Mouse (Mus musculus): ENCODE measurements around the gene Cd3e. TPM values are rescaled to one million over a fixed set of nuclear protein-coding genes. Genes with fewer than 3 reads are reported as not detected.
"Not testable (repeated sequence)": the region's sequence is repeated elsewhere in the genome, so short reads cannot be mapped to it uniquely, and the experiment has no call there.

Cd3e gene
- polyA plus RNA-seq, 1 experiment from 2014 or later = not detected

DNA sequence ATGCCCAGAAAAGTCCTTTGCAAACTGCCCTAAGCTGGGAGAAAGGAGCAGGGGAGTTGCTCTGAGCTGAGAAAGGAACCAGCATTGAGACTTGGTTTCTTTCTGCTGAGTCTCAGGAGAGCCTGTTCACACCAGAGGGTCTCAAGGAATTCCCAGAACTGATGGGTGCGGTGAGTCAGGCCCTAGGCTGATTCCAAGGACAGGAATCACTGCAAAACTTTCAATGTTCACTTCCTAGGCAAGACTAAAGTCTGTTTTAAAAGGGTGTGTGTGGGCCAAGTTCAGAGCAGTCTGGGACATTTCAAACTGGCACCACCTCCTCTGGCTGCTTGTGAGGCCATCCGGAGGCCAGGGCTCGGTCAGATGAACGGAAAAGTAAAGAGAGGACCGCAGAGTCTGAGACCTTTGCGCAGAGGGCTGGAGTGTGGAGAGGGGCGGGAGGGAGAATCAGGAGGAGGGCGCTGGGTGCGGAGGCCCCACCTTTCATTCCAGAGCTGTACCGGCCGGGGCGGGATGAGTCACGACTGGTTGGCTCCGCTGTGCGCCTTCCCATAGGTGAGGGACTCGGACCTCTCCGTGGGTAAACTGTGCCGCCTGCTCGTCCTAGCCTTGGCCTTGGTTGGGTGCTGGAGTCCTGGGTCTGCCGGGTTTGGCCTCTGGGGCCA is 32.8 kb upstream of the Cd3e start:
- ATAC-seq (ENCODE audit: low FRiP score, low TSS enrichment) = peak; percentile 86
- peaks cover 17% of the 10 kb centered on the region; the same call in 1 of the 2 replicates for H3K4me1 ChIP-seq (ENCODE audit: control insufficient read depth, insufficient read depth, low read length)
- H3K27me3 ChIP-seq (ENCODE audit: control insufficient read depth, insufficient read depth, low read length) = peaks cover 40% of the 10 kb centered on the region
- WGBS = 2% methylated on average over 20 of the region's 20 CpGs
- H3K27ac ChIP-seq (ENCODE audit: low read depth, low read length) = peak overlapping the region; percentile 78; the same call in 1 of the 2 replicates
- H3K9ac ChIP-seq (ENCODE audit: low read depth, low read length) = peak overlapping the region; percentile 52
- H3K4me3 ChIP-seq (ENCODE audit: low read length) = peak overlapping the region; percentile 38
- H3K36me3 ChIP-seq (ENCODE audit: control insufficient read depth, insufficient read depth, low read length) = 0 out of 2 replicates have a peak, but pooled peaks cover 2% of the 10 kb centered on the region
- peak overlapping the region; percentile 46 for H3K4me2 ChIP-seq (replicated peaks; ENCODE audit: low read depth, low read length)
- no peaks in the 10 kb centered on the region for H3K9me3 ChIP-seq (ENCODE audit: control insufficient read depth, low read length)

DNA sequence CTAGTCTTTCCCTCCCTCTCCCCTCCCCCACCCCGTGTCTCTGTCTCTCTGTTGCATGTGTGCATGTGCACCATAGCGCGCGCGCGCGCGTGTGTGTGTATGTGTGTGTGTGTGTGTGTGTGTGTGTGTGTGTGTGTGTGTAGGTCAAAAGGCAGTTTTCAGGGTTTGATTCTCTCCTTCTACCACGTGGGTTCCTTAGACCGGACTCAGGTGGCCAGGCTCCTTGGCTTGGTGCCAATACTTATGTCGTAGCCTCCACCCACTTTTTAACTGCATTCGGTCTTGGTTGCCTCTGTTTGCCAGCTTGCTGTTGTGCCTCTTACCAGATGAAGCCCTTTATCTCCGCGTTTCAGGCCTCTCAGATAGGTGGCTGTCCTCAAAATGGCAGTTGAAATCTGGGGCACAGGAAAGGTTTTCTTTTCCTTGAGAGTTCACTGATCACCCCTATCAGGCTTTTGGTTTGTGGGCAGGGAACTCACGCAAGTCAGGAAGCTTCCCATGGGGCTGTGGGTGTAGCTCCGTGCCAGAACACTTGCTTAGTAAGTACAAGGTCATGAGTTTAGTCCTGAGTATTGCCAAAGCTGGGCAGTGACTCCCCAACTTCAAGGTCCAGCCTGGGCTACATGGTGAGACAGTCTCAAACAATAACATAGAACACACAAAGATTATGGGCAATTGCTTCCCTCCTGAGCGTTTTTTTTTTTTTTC is 31.9 kb upstream of the Cd3e start:
- Histone ChIP-seq H3K4me3 (ENCODE audit: low read length) (peak overlapping the region; percentile 2; the same call in 1 of the 2 replicates), H3K9ac (ENCODE audit: low read depth, low read length) (no peak overlapping the region; the same call in 1 of the 2 replicates), H3K27ac (ENCODE audit: low read depth, low read length) (peak overlapping the region; percentile 70; the same call in 1 of the 2 replicates), H3K9me3 (ENCODE audit: control insufficient read depth, low read length) (no peaks in the 10 kb centered on the region), H3K27me3 (ENCODE audit: control insufficient read depth, insufficient read depth, low read length) (peaks cover 40% of the 10 kb centered on the region), H3K4me2 (replicated peaks; ENCODE audit: low read depth, low read length) (peak overlapping the region; percentile 31), H3K4me1 (ENCODE audit: control insufficient read depth, insufficient read depth, low read length) (peaks cover 17% of the 10 kb centered on the region; the same call in 1 of the 2 replicates), H3K36me3 (ENCODE audit: control insufficient read depth, insufficient read depth, low read length) (0 out of 2 replicates have a peak, but pooled peaks cover 2% of the 10 kb centered on the region)
- 36% methylated on average over 17 of the region's 17 CpGs for WGBS
- ATAC-seq (ENCODE audit: low FRiP score, low TSS enrichment) = no peak

- no peak for ATAC-seq (ENCODE audit: low FRiP score, low TSS enrichment)
- Histone ChIP-seq H3K36me3 (ENCODE audit: control insufficient read depth, insufficient read depth, low read length) (0 out of 2 replicates have a peak, but pooled peaks cover 2% of the 10 kb centered on the region), H3K9ac (ENCODE audit: low read depth, low read length) (peak overlapping the region; percentile 12; the same call in 1 of the 2 replicates), H3K4me1 (ENCODE audit: control insufficient read depth, insufficient read depth, low read length) (peaks cover 17% of the 10 kb centered on the region; the same call in 1 of the 2 replicates), H3K27ac (ENCODE audit: low read depth, low read length) (peak overlapping the region; percentile 30; the same call in 1 of the 2 replicates), H3K4me2 (replicated peaks; ENCODE audit: low read depth, low read length) (peak overlapping the region; percentile 31), H3K9me3 (ENCODE audit: control insufficient read depth, low read length) (no peaks in the 10 kb centered on the region), H3K27me3 (ENCODE audit: control insufficient read depth, insufficient read depth, low read length) (peaks cover 40% of the 10 kb centered on the region), H3K4me3 (ENCODE audit: low read length) (peak overlapping the region; percentile 2; the same call in 1 of the 2 replicates)
- WGBS = 15% methylated on average over 14 of the region's 14 CpGs
Measured at GRCm38 (mm10) chr9:45040066-45040845, 30.8 kb upstream of the Cd3e start.

- peaks cover 17% of the 10 kb centered on the region; the same call in 1 of the 2 replicates for H3K4me1 ChIP-seq (ENCODE audit: control insufficient read depth, insufficient read depth, low read length)
- peak within 1 kb of the TSS; percentile 30; the same call in 1 of the 2 replicates for H3K27ac ChIP-seq (ENCODE audit: low read depth, low read length)
- H3K9me3 ChIP-seq (ENCODE audit: control insufficient read depth, low read length) = no peaks in the 10 kb centered on the region
- H3K36me3 ChIP-seq (ENCODE audit: control insufficient read depth, insufficient read depth, low read length) = no peaks in the 10 kb centered on the region
- WGBS = 69% methylated on average over 5 of the region's 5 CpGs
- H3K4me2 ChIP-seq (replicated peaks; ENCODE audit: low read depth, low read length) = peak within 1 kb of the TSS; percentile 31
- peaks cover 40% of the 10 kb centered on the region for H3K27me3 ChIP-seq (ENCODE audit: control insufficient read depth, insufficient read depth, low read length)
- peak within 1 kb of the TSS; percentile 12; the same call in 1 of the 2 replicates for H3K9ac ChIP-seq (ENCODE audit: low read depth, low read length)
- ATAC-seq (ENCODE audit: low FRiP score, low TSS enrichment) = no peak
- peak within 1 kb of the TSS; percentile 2; the same call in 1 of the 2 replicates for H3K4me3 ChIP-seq (ENCODE audit: low read length)
Measured at GRCm38 (mm10) chr9:45039499-45039898, 30.1 kb upstream of the Cd3e start, which contains the start of gene Mpzl2. TSS of gene Mpzl2 (plus strand) at chr9:45039799.

GRCm38 (mm10) chr9:45037803-45038202 is 28.4 kb upstream of the Cd3e start:
- H3K4me2 ChIP-seq (replicated peaks; ENCODE audit: low read depth, low read length); ATAC-seq (ENCODE audit: low FRiP score, low TSS enrichment); H3K4me3 ChIP-seq (ENCODE audit: low read length); H3K27ac ChIP-seq (ENCODE audit: low read depth, low read length); H3K36me3 ChIP-seq (ENCODE audit: control insufficient read depth, insufficient read depth, low read length); H3K9me3 ChIP-seq (ENCODE audit: control insufficient read depth, low read length); H3K9ac ChIP-seq (ENCODE audit: low read depth, low read length): not testable (repeated sequence)
- WGBS = 95% methylated on average over 1 of the region's 1 CpGs
- Histone ChIP-seq H3K27me3 (ENCODE audit: control insufficient read depth, insufficient read depth, low read length) (peaks cover 35% of the 10 kb centered on the region), H3K4me1 (ENCODE audit: control insufficient read depth, insufficient read depth, low read length) (peaks cover 11% of the 10 kb centered on the region; the same call in 1 of the 2 replicates)

DNA sequence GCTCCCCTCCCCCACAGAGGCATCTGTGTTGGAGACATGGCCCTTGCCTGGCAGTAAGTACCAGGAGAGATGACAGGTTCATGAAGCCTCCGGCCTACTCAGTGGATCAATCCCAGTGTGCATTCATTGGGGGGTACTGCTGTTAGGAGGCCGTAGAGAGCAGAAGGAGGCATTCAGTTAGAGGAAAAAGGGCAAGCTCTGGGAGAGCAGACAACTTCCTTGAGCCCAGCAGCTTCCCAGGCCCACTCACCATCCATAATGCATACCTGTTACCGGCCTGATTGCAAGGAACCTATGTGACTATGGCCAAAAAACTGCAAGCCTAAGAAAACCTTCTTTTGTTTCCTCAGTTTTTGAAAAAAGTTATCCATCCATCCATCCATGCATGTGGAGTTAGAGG is 25.1 kb upstream of the Cd3e start:
- Histone ChIP-seq H3K27ac (ENCODE audit: low read depth, low read length) (no peak overlapping the region), H3K4me1 (ENCODE audit: control insufficient read depth, insufficient read depth, low read length) (no peaks in the 10 kb centered on the region), H3K9me3 (ENCODE audit: control insufficient read depth, low read length) (no peaks in the 10 kb centered on the region), H3K9ac (ENCODE audit: low read depth, low read length) (no peak overlapping the region), H3K4me3 (ENCODE audit: low read length) (no peak overlapping the region), H3K36me3 (ENCODE audit: control insufficient read depth, insufficient read depth, low read length) (no peaks in the 10 kb centered on the region), H3K27me3 (ENCODE audit: control insufficient read depth, insufficient read depth, low read length) (peaks cover 6% of the 10 kb centered on the region), H3K4me2 (replicated peaks; ENCODE audit: low read depth, low read length) (no peak overlapping the region)
- whole genome bisulfite sequencing = 86% methylated on average over 3 of the region's 3 CpGs
- ATAC-seq (ENCODE audit: low FRiP score, low TSS enrichment) = no peak

GRCm38 (mm10) chr9:45032261-45032660 is 22.8 kb upstream of the Cd3e start:
- Histone ChIP-seq H3K27me3 (ENCODE audit: control insufficient read depth, insufficient read depth, low read length) (no peaks in the 10 kb centered on the region), H3K9me3 (ENCODE audit: control insufficient read depth, low read length) (no peaks in the 10 kb centered on the region), H3K4me2 (replicated peaks; ENCODE audit: low read depth, low read length) (no peak overlapping the region), H3K4me3 (ENCODE audit: low read length) (no peak overlapping the region), H3K27ac (ENCODE audit: low read depth, low read length) (no peak overlapping the region), H3K9ac (ENCODE audit: low read depth, low read length) (no peak overlapping the region), H3K4me1 (ENCODE audit: control insufficient read depth, insufficient read depth, low read length) (no peaks in the 10 kb centered on the region), H3K36me3 (ENCODE audit: control insufficient read depth, insufficient read depth, low read length) (no peaks in the 10 kb centered on the region)
- 74% methylated on average over 2 of the region's 2 CpGs for WGBS
- ATAC-seq (ENCODE audit: low FRiP score, low TSS enrichment) = no peak

DNA sequence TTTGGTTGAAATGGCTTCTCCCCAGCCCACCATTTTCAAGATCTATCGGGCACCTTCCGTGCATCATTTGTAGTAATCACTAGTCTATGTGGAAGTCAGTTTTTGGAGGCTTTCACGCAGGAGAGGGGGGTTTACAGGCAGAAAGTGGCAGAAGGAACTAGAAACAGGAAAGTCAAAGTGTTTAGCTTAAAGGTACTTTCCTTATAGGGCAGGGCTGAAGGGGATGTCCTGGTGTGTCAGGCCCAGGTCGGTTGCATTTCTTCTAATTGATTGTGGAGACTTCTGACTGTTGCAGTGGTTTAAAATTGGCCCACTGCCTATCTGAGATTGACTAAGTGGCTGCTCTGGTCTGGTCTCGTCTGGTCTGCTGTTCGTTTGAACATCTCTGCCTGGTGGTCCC is 20.9 kb upstream of the Cd3e start:
- Histone ChIP-seq H3K27ac (ENCODE audit: low read depth, low read length) (no peak overlapping the region), H3K4me1 (ENCODE audit: control insufficient read depth, insufficient read depth, low read length) (no peaks in the 10 kb centered on the region), H3K9me3 (ENCODE audit: control insufficient read depth, low read length) (no peaks in the 10 kb centered on the region), H3K36me3 (ENCODE audit: control insufficient read depth, insufficient read depth, low read length) (no peaks in the 10 kb centered on the region), H3K4me2 (replicated peaks; ENCODE audit: low read depth, low read length) (no peak overlapping the region), H3K27me3 (ENCODE audit: control insufficient read depth, insufficient read depth, low read length) (no peaks in the 10 kb centered on the region), H3K4me3 (ENCODE audit: low read length) (no peak overlapping the region), H3K9ac (ENCODE audit: low read depth, low read length) (no peak overlapping the region)
- ATAC-seq (ENCODE audit: low FRiP score, low TSS enrichment) = no peak
- WGBS = 63% methylated on average over 6 of the region's 6 CpGs

Data from kidney, embryonic 14.5 days (tissue).